In genomic region chr3:19451022-19451421, GRCm38 (mm10) we compare ENCODE assay signal across 8 mouse cellular contexts.
DNase-seq lines count a peak whose midpoint lies in the region; ATAC-seq and TF ChIP-seq lines count a peak whose summit lies in the region.

No protein-coding gene starts in this region.

- H3K4me1 ChIP-seq in neural tube, embryonic 12.5 days, result no peaks in the 10 kb centered on the region
- H3K4me1 ChIP-seq in hindbrain, postnatal 0 days (ENCODE audit: insufficient read depth, low read length), result no peaks in the 10 kb centered on the region

- H3K9ac ChIP-seq in neural tube, embryonic 12.5 days, result no peak overlapping the region
- H3K9ac ChIP-seq in hindbrain, postnatal 0 days (replicated peaks; ENCODE audit: low read length), result no peak overlapping the region

- H3K4me3 ChIP-seq in neural tube, embryonic 12.5 days, result no peak overlapping the region
- H3K4me3 ChIP-seq in hindbrain, postnatal 0 days (ENCODE audit: low read length), result no peak overlapping the region

- TF ChIP-seq CTCF in hindbrain, postnatal 0 days (IDR thresholded peaks at IDR 0.05; ENCODE audit: low read depth), result no peak

- H3K9me3 ChIP-seq in neural tube, embryonic 12.5 days, result no peaks in the 10 kb centered on the region
- no peaks in the 10 kb centered on the region for H3K9me3 ChIP-seq in hindbrain, postnatal 0 days (ENCODE audit: low read length)

- no peaks in the 10 kb centered on the region for H3K27me3 ChIP-seq in neural tube, embryonic 12.5 days (replicated peaks)
- no peaks in the 10 kb centered on the region for H3K27me3 ChIP-seq in hindbrain, postnatal 0 days (ENCODE audit: insufficient read depth, low read length)

- ATAC-seq in neural tube, embryonic 12.5 days (ENCODE audit: low FRiP score, low read depth), result peak; percentile 53; the same call in 1 of the 2 replicates
- ATAC-seq in inflammation-experienced regulatory T-cells, adult 6 months, result peak; percentile 96
- ATAC-seq in hindbrain, postnatal 0 days, result no peak

- WGBS in neural tube, embryonic 12.5 days, result 50% methylated on average over 3 of the region's 3 CpGs
- 44% methylated on average over 3 of the region's 3 CpGs for WGBS in hindbrain, postnatal 0 days

- H3K36me3 ChIP-seq in neural tube, embryonic 12.5 days, result no peaks in the 10 kb centered on the region
- no peaks in the 10 kb centered on the region for H3K36me3 ChIP-seq in hindbrain, postnatal 0 days (ENCODE audit: insufficient read depth, low read length)

- H3K27ac ChIP-seq in neural tube, embryonic 12.5 days, result no peak overlapping the region
- H3K27ac ChIP-seq in hindbrain, postnatal 0 days, result no peak overlapping the region

- no peak overlapping the region for H3K4me2 ChIP-seq in neural tube, embryonic 12.5 days (replicated peaks)
- H3K4me2 ChIP-seq in hindbrain, postnatal 0 days (ENCODE audit: low read depth, low read length), result no peak overlapping the region

- no peak for DNase-seq in neural tube, embryonic 10.5 days (ENCODE audit: extremely low spot score, low spot score)
- peak; percentile 47 for DNase-seq in c-Kit-positive CD71-negative TER-119-negative erythroid progenitor cells, embryonic 14.5 days (ENCODE audit: low read depth)
- peak; percentile 13 to 37 for DNase-seq in monocyte, adult 2 months (ENCODE audit: low read depth in 1 of 2, low spot score in 2 of 2)
- no peak for DNase-seq in cerebellum, adult 8-10 months
- no peak for DNase-seq in hindbrain, postnatal 0 days (ENCODE audit: low spot score)
- no peak for DNase-seq in spleen, adult 18-20 months

Comparison
In these comparisons a context has a peak if more than half of its experiments do, and no peak if none do; other contexts are left out.
1. DNase-seq: peak in c-Kit-positive CD71-negative TER-119-negative erythroid progenitor cells, embryonic 14.5 days (single experiment) and monocyte, adult 2 months (2 of 2); none in neural tube, embryonic 10.5 days (single experiment), cerebellum, adult 8-10 months (single experiment), hindbrain, postnatal 0 days (single experiment) and spleen, adult 18-20 months (0 of 2).